Mouse (Mus musculus) adrenal gland, postnatal 10 days (tissue): Measurements from ENCODE around the gene Rnh1. TPM values are rescaled to one million over a fixed set of nuclear protein-coding genes. Genes with fewer than 3 reads are reported as not detected.

Source experiments
- DNase-seq: peaks from one replicate; pipeline ENCODE4 v3.0.0; 2021; ENCODE audit warnings: mixed read lengths
- total RNA-seq, 2 experiments: library from RNA; stranded (reverse); gene quantifications; 2 replicates each; pipeline ENCODE4 v1.2.3; 2021

The Rnh1 gene
- total RNA-seq, 2 experiments from 2014 or later = 150 to 155 TPM

GRCm38 (mm10) chr7:141167901-141168517, 4.6 kb downstream of the Rnh1 start:
- DNase-seq = peak; percentile 75

GRCm38 (mm10) chr7:141164850-141165249, 7.8 kb downstream of the Rnh1 start:
- DNase-seq = peak; percentile 60

- no peak for DNase-seq
These were observed 8.3 kb downstream of the Rnh1 start for GRCm38 (mm10) chr7:141164397-141164796.

DNA sequence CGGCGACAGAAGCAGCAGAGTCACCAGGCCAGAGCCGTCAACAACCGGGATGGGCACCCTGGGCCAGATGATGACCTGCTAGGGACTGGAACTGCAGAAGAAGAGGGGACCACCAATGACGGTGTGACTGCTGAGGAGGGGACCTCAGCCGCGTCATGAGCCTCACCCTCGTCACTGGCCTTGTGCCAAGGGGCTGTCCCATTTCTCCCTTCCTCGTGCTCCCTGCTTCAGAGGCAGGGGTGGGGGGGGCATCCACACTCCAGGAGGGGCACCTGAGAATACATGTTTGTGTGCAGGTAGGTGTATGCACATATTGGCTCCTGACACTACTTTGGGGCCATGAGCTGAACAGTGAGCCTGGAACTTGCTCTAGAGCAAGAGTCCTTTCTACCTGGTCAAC, 17.3 kb downstream of the Rnh1 start:
- DNase-seq = no peak

- DNase-seq = no peak
These were observed 24.0 kb downstream of the Rnh1 start for GRCm38 (mm10) chr7:141148639-141149038.

- DNase-seq = no peak
These were observed 25.6 kb downstream of the Rnh1 start for GRCm38 (mm10) chr7:141147044-141147443.

GRCm38 (mm10) chr7:141146043-141146595, 26.5 kb downstream of the Rnh1 start:
- DNase-seq = no peak

DNA sequence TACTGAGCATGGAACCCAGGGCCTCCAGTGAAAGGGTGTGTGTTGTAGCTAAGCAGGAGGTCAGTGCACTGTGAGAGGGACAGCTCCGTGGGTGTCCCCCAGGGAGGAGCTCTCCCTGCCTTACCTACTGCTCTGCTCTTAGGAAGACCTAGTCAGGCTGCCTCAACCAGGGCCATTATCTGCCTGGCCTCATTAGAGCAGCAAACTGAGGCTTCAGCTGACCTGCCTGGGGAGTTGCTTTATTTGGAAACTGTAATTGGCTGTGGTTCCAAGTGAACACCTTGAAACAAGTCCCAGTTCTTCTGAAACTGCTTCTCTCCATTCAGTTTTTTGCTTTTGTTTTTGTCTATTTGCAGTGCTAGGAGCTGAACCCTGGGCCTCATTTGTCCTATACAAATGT, 27.3 kb downstream of the Rnh1 start:
- DNase-seq = no peak

DNA sequence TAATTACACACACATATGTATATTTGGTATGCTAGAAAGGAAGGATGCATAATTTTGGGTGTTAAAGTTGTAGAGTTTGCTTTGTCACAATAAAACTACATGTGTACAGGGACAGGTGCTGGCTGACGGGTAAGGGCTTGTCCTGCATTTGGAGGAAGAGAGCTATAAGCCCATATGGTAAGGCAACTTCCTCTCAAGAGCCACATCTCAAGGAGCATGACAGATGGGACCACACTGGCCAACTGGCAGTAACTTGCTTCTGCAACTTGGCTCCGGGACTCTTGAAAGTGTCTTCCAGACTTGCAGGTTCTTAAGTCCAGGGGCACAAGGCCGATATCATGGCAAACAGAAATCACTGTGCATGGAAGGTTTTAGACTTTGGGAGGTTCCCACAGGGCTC, 28.0 kb downstream of the Rnh1 start:
- no peak for DNase-seq

GRCm38 (mm10) chr7:141143861-141144260, 28.8 kb downstream of the Rnh1 start:
- DNase-seq = no peak

- DNase-seq = peak; percentile 70
These were observed 29.5 kb downstream of the Rnh1 start for GRCm38 (mm10) chr7:141143112-141143511.

- DNase-seq = no peak
These were observed 31.3 kb downstream of the Rnh1 start for GRCm38 (mm10) chr7:141141326-141141725.

DNA sequence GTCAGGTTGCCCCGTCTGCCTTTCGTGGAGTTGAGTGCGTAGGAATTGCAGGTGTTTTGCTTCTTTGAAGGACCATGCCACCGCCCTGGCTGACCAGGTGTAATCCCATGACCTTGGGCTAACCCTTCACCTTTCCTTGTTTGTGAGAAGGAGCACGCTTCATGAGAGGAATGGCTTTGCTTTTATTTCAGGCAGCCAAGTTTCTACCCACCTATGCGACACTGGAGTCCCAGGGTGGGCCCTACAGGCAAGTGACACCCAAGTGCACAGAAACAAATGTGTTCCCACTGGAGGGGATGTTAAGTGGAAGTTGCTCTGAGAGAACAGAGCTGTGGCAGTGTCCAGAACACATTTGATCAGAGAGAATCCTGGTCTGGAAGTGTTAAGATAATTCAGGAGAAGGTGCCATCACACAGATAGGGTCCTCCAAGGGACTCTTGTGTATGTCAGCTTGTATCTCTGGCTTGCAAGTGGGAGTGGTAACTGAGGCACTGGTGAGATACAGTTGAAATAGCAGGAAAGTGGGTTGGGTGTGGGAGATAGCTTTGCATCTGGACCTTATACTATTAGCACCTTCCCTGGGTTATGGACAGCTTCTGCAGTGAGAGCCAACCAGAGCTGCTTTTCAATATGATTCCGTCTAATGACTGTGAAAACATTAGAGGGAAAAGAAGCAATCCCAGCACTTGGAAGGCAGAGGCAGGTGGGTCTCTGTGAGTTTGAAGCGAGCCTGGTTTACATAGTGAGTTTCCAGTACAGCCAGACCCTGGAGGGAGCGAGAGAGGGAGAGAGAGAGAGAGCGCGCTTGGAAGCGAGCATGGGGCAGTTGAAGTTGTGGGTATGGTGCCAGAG, 40.5 kb downstream of the Rnh1 start:
- no peak for DNase-seq

GRCm38 (mm10) chr7:141131024-141131820, 41.4 kb downstream of the Rnh1 start:
- peak; percentile 94 for DNase-seq

GRCm38 (mm10) chr7:141123517-141123856, 49.2 kb downstream of the Rnh1 start:
- no peak for DNase-seq

- DNase-seq = peak; percentile 96
These were observed 49.8 kb downstream of the Rnh1 start for GRCm38 (mm10) chr7:141122689-141123516.

DNA sequence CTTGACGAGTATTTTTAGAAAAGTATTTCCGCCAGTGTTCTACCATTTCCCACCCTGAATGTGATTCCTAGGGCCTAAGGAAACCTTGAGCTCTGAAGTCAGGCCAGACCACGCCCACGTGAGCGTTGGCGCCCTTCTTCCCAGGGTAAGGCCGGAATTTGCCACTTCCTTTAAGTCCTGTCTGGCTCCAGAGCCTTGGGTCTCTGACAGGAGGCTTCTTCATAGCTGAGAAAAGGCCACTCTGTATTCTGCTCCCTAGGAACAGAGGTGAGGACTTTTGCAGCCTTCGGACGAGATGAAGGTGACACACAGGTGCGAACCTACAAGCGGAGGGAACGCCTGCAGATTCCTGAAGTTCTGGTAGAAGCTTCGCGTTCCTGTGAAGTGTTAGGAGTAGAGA, 50.4 kb downstream of the Rnh1 start, which contains the start of gene Ptdss2:
Gene Ptdss2, plus strand, starts transcription at position 138 of the 400 bp plus-strand sequence.
- DNase-seq = peak; percentile 55

DNA sequence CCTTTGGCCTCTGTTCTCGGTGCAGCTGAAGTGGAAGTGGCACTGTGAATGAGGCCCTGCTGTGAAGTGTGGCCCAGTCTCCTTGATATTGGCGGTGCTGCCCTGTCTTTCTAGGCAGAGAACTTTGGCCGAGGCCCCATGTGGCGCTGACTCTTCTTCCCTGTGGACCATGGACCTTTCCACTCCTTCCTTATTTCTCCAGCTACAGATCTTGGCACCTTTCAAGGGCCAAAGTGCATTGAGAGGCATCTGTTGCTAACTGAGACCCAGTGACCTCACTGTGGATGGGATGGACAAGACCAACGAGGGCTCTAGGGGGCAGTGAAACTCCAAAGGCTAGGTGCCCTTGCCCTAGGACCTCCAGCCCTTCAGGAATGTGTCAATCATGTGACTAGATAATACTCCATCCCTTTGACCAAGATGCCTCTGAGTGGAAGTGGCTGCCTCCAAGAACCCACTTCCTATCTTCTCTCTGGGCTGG, 51.6 kb downstream of the Rnh1 start:
- peak; percentile 61 for DNase-seq

- DNase-seq = no peak
These were observed 52.1 kb downstream of the Rnh1 start for GRCm38 (mm10) chr7:141120605-141121004.

- DNase-seq = no peak
These were observed 53.2 kb downstream of the Rnh1 start for GRCm38 (mm10) chr7:141119487-141119886.

DNA sequence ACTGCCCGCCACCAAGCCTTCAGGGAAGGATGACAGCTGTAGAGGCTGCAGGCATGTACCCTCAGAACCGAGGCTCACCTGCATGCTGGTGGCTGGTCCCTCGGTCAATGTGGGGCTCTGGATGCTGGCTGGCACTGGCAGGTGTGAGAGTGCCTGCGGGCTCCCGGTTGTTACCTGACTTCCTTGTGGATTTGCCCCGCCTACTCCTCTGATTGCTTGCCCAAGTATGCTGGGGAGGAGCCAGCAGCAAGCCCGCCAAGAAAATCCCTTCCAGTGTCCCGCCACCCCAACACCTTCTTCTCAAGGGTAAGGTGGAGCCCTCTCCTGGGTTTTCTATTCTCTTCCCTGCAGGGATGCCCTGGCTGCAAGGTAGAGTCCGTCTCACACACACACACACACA, 55.0 kb downstream of the Rnh1 start, which contains the start of gene Ano9:
Gene Ano9, minus strand, starts transcription at position 171 of the 400 bp plus-strand sequence.
- no peak for DNase-seq
